Mouse (Mus musculus) heart, postnatal 0 days (tissue): Measurements from ENCODE around the gene Dync1h1.

Experiments used
- CTCF ChIP-seq: IDR thresholded peaks from 2 replicates; pipeline ENCODE4 v1.5.1; 2016; ENCODE audit warnings: antibody characterized with exemption, control low read depth, low read depth
- EP300 ChIP-seq: IDR thresholded peaks from 2 replicates; pipeline ENCODE4 v1.6.1; 2016; ENCODE audit warnings: antibody characterized with exemption, low read depth

- TF ChIP-seq CTCF = no peak
- TF ChIP-seq EP300 = no peak
These were observed 9.5 kb downstream of the Dync1h1 start for GRCm38 (mm10) chr12:110610713-110611112.
